Mouse (Mus musculus) activated CD4-positive, CD25-positive, alpha-beta regulatory T cell, adult 9 weeks (primary cell): ENCODE results near the gene Tmem114. TPM values are rescaled to one million over a fixed set of nuclear protein-coding genes. Genes with fewer than 3 reads are reported as not detected.

ENCODE experiments used
- polyA plus RNA-seq: library from polyadenylated mRNA; unstranded; fragments of 100-300 nt; shearing (Covaris generic); gene quantifications from one replicate; pipeline ENCODE4 v1.2.1, GENCODE M21; 2017

The Tmem114 gene
- not detected for polyA plus RNA-seq

DNA sequence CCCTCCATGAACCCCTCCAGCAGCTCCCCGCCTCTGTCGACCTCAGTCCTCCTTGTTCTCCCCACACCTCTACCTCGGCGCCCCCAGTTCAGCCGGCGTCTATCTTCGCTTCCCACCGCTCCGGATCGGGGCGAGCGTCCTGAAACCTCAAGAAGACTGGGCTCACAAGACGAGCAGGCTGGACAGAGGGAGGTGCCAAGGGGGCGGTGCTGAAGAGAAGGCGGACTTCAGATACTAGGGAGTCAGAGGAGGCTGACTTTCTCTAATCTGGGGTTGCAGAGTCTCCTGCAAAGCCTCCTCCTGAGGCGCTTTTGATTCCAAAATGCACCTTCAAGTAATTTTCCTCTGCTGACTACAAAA is at the start of gene Tmem114:
Gene Tmem114 (minus strand): TSS at position 166 of the 360 bp plus-strand sequence.

DNA sequence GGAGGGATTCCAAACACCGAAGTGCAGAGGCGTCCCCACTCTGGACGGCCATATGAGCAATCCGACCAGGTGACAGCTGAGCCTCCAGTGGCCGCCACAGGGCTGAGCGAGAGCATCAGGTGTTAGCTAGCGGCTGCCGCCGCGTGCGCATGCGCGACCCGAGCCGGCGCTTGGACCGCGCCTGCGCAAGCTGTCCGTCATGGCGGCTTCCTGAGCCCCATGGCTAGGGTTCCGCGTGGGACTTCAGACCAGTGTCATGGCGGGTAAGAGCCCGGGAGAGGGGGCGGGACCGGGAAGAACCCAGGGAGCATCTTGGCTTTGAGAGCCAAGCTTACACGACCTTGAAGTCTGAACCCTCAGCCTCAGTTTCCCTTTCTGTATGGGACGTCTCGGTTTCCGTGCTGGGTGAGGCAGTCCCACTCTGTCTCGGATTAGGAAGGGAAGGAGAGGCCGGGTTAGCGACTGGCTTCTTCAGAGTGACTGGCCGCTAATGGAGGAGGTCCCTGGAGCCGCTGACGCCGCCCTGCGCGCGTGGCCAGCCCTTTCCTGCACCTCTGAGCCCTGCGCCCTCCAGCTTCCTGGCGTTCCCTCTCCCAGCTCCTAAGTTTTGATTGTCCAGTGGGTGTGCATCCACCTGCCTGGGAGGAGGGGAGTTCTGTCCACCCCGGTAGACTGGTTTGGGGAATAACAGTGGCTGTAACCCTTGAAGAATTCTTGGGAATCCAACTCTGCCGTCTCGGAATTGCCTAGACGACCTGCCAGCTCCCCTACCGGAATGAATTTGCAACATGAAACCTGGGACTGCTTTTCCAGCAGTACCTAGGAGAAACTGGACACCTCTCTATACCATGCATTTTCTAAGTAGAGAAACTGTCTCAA is 45.9 kb upstream of the Tmem114 start, which contains the start of gene Mettl22:
Gene Mettl22 (plus strand): TSS at position 186 of the 879 bp plus-strand sequence.

Other genes with a start within 250 kb of the Tmem114 start
- gene Mettl22, start 45.7 kb upstream of the Tmem114 start, polyA plus RNA-seq = 25.0 TPM
- gene Abat, start 88.3 kb upstream of the Tmem114 start, polyA plus RNA-seq = 0.77 TPM
- gene Pmm2, start 212.5 kb upstream of the Tmem114 start, polyA plus RNA-seq = 122 TPM
- 16.8 TPM for gene Tmem186, start 212.6 kb upstream of the Tmem114 start, polyA plus RNA-seq
- 25.1 TPM for gene Carhsp1, start 247.0 kb upstream of the Tmem114 start, polyA plus RNA-seq